Mouse (Mus musculus) c-Kit-positive CD71-positive TER-119-positive erythroid progenitor cells, embryonic 14.5 days (primary cell): ENCODE data around the gene Myo5c.
"Not testable (repeated sequence)": the region's sequence is repeated elsewhere in the genome, so short reads cannot be mapped to it uniquely, and the experiment has no call there.

ENCODE experiments used
- DNase-seq: peaks from one replicate; pipeline ENCODE4 v3.0.0-alpha.2; 2013; ENCODE audit warnings: low spot score

Gene Myo5c

DNA sequence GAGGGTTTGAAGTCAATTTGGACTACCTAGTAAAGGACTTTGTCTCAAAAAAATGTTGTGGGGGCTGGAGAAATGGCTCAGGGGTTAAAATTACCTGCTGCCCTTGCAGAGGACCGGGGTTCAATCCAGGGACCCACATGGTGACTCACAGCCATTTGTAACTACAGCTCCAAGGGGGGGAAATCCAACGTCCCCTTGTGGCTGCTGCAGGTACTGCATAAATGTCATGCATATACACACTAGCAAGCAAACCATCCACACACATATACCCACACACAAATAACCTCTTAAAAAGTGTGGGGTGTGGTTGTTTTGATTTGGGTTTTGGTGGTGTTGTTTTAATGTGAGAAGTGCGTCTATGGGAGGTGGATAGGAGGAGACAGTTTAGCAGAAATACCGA lies 12.7 kb downstream of the Myo5c start:
- DNase-seq = no peak

GRCm38 (mm10) chr9:75246080-75246930 lies 14.5 kb downstream of the Myo5c start:
- DNase-seq = no peak

GRCm38 (mm10) chr9:75247870-75248269 lies 16.1 kb downstream of the Myo5c start:
- DNase-seq = no peak

- no peak for DNase-seq
Measured at GRCm38 (mm10) chr9:75248359-75248758, 16.5 kb downstream of the Myo5c start.

DNA sequence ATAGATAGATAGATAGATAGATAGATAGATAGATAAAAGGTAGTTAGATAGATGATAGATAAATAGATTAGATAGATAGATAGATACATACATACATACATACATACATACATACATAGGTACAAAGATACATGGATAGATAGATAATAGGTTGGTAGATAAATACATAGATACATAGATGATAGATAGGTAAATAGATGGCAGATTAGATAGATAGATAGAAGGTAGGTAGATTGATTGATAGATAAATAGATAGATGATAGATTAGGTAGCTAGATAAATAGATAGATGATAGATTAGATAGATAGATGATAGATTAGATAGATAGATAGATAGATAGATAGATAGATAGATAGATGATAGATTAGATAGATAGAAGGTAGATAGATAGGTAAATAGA lies 17.1 kb downstream of the Myo5c start:
- DNase-seq = no peak

- DNase-seq = not testable (repeated sequence)
Measured at GRCm38 (mm10) chr9:75253158-75253557, 21.3 kb downstream of the Myo5c start.

DNA sequence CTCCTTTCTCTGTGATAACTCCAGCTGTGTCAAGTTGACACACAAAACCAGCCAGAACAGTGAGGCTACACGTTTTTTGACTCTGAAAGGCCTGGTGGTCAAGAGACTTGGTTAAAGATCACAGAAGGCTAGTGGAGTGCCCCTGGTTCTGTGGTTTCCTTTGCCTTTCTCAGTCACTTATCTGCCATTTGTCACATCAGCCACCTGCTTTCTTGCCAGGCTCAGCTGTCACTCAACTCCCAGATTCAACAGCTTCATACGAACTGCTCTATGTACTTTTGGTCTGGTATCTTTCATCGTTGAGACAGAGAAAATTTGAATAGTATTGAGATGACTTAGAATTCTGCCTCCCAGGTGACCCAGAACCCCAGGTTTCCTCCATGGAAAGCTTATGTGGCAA lies 21.9 kb downstream of the Myo5c start:
- no peak for DNase-seq

DNA sequence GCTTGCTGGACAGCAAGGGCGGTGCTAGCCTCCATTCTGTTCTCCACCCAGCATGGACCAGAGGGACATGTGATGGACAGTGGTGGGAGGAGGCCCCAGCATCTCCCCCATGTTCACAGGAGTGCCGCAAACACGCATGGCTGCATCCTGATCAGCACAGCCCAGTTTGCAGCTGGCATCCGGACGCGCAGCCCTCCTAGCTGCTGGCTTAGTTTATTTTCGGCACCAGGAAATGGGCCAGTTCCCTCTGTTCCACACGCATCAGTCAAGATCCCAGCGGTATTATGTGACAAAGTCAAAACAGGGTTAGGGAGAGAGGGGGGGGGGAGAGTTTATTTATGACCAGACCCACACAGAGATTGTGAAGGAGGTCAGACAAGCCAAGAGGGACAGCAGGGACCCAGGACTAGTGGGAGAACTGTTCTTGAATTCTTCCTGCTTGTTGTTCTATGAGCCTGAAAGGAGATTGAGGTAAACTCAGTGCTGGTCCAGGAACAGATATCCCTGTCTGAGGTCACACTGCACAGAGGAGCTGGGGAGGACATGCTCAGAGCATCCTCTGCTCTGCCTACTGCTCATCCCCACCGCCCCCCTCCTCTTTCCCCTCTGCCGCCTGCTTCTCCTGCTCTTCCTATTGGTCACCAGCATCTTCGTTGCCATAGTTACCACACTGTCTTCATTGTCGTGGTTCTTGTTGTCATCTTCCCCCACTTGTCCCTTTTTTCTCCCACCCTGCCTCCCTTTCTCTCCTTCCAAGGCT lies 22.6 kb downstream of the Myo5c start:
- DNase-seq = no peak

DNA sequence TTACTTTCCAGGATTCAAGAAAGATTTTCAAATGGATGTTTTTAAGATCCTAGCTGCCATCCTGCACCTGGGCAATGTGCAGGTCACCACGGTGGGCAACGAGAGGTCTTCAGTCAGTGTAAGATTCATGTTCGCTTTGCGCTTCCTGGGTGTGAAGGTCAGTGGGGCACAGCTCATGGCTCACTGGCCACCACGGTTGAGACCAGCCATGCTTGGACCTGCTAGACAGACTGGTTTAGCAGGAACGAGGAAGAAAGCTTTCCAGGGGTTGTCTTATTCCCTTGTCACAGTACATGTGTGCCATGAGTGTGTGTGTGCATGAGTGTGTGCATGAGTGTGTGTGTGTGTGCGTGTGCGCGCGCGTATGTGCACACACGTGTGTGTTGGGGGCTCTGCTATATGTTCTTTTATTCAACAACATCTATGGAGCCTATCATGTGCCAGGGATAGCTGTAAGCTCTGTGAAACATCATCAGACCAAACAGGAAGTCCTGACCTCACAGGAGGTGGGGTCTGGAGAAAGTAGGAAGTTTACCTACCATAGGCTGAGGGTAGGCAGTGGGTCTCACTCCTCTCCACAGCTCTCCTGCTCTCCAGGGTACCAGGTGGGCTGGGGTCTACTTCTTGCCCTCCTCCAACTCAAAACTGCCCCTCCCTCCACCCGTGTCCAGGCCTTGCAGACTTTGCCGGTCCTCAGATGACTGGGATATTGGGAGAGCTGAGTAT lies 24.2 kb downstream of the Myo5c start:
- DNase-seq = no peak

DNA sequence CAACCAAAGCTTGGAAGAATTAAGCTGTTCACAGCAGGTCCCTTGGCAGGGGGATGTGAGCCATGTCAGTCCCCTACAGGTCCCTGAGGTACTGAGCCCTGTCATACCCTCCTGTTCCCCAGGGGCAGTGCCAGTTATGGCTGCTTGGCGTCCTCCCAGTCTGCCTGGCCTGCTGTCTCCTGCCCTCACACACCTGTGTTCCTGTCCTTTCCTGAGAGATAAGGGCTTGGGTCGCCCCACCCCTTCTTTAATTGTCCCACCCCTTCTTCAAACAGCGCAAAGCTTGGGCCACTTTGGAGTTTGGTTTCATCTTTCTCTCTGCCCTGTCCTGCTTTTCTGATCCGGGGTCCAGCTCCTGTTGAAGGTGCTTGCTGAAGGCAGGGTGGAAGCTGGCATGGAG lies 27.0 kb downstream of the Myo5c start:
- DNase-seq = no peak

GRCm38 (mm10) chr9:75259656-75260055 lies 27.8 kb downstream of the Myo5c start:
- peak; percentile 19 for DNase-seq

DNA sequence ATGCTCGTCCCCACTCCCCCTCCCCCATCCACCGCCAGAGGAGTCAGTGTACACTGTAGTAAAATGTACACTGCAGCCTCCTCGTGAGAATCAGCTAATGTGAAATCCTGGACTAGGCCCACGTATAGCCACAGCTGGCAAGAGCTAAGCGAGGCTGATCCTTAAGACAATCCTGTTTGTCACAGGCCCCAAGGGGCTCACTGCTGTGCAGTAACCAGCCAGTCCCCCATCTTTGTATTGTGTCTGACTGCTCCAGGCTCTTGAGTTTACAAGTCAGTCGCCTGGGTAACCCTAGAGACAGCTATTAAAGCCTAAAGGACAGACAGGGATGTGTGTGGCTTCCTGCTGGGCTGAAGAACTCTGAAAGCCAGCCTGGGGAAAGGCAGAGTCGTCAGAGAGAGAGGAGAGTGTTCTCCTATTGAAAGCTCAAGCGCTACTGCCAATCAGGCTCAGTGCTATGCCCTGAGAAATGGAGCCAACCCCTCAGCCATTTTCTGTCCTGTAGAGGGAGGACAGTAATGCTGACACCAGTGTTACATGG lies 29.6 kb downstream of the Myo5c start:
- no peak for DNase-seq

GRCm38 (mm10) chr9:75262235-75262826 lies 30.5 kb downstream of the Myo5c start:
- DNase-seq = peak; percentile 18

DNA sequence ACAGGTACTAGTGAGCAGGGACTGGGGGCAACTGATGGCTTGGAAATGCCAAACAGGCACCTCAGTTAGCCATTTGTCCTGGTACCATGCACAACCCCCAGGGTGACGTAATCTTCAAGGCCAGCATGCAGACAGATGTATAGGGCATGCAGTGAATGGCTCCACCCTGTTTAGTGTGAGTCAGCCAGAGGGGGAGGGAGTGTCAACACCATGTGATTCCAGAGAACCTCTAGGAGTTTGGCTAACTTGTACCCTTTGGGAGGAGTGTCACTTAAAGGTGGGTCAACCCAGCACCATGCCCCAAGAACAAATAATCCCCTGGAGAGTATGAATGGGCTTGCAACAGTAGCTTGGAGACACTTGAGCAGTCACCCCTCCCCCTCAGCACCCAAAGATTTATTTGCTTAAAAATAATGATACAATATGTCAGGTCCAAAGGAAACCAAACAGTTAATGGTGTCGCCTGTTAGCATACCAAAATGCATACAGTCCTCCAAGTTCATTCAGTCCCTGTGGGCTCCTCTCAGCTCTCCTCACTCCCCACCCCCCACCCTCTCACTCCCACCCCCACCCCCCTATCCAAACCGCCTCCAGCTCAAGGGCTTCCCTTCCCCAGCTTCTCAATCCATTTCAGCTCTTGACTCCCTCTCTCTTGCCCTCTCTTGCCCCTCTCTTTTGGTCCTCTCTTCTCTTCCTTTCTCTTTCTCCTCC lies 32.3 kb downstream of the Myo5c start:
- peak; percentile 31 for DNase-seq

DNA sequence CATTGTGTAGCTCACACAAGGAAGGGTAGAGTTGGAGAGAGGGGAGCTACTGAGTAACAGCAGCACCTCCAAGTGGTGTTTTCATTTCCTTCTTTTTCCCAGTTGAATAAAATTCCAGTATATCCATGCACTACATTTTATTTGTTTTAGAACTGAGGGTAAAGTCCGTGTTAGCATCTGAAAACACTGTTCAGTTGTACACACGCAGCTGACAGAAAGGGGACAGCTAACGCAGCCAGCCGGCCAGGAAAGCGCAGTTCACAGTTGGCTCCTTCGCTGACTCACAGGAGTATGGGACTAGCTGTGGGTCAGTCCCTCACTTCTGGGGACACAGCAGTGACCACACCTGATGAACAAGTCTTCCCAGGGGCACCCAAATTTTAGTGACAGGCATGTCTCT lies 35.3 kb downstream of the Myo5c start:
- no peak for DNase-seq

DNA sequence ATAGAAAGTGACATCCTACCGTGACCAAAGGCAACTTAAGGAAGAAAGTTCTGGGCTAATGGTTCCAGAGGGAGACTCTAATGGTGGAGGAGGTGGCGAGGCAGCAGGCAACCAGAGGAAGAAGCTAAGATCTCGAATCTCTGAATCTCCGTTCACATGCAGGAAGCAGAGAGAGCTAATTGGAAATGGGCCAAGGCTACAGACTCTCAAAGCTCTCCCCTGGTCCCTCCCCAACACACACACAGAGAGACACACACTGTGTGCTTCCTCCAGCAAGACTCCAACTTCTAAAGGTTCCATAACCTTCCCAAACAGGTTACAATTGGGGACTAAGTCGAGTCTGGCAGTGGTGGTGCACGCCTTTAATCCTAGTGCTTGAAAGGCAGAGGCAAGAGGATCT lies 38.6 kb downstream of the Myo5c start:
- DNase-seq = no peak

DNA sequence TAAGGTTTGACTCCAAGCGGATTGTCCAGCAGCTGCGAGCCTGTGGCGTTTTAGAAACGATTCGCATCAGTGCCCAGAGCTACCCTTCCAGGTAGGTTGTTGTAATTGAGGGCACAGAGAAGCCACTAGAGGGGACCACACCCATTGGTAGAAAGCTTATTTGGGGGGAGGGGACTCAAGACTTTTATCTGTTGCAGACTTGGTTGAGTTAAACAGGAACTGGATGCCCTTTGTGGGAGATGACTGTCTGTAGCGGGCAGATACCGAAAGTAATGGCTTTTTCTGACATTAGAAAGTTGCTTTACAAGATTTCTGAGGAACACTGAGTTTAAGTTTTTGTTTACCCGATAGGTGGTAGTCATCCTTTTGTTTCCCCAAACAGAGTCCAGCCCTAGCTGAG lies 39.7 kb downstream of the Myo5c start:
- DNase-seq = no peak

DNA sequence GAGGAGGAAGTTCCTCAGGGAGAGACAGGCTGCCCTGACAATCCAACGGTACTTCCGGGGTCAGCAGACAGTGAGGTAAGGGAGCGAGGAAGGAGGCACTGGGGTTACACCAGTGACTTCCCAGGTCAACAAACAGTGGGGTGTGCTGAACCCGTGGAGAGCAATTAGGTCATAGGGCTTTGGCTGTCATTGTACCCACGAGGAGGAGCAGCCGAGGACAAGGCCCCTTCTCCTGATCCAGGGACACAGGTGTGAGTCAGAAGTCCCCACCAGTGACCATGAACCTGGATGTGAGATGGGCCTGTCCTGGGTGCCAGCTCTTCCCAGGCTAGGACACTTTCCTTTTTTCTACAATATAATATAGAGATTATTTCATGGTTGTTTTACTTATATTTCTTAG lies 41.8 kb downstream of the Myo5c start:
- DNase-seq = no peak

DNA sequence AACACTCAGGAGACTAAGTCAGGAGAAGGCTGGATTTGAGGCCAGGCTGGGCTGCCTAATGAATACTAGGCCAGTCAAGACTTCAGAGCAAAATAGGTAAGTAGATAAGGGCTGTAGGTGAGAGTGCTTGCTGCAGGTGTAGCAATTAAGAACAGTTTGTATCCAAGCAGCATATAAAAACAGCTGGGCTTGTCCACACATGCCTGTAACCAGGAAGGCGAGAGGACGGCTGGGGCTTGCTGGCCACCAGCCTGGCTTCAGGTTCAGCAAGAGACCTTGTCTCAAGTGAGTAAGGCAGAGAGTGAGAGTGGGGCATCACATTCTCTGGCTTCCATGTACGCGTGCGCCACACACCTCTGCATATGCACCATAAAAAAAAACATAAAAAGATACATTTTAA lies 42.7 kb downstream of the Myo5c start:
- no peak for DNase-seq

DNA sequence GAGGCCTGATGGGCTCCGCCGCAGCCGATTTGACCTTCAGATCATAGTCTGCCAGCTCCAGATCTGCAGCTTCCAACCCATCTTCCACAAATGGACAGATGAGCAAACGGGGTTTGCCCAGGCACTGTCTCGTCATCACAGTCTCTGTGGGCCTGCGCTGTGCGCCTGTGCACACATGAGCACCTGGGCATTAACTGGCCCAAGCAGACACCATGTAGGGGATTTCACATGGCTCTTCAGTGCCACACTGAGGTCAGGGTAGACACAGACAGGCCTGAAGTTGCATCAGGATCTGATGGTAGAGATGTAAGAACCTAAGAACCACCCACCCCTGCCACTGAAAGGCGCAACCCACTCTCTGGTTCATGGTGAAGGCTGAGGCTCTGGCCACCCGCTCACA lies 43.2 kb downstream of the Myo5c start:
- DNase-seq = no peak

- DNase-seq = no peak
Measured at GRCm38 (mm10) chr9:75280814-75281213, 49.0 kb downstream of the Myo5c start.
